Mouse (Mus musculus): ENCODE measurements around the gene 1700013G24Rik. TPM values are rescaled to one million over a fixed set of nuclear protein-coding genes. Genes with fewer than 3 reads are reported as not detected.

The 1700013G24Rik gene
- polyA plus RNA-seq, 1 experiment from 2014 or later = not detected

DNA sequence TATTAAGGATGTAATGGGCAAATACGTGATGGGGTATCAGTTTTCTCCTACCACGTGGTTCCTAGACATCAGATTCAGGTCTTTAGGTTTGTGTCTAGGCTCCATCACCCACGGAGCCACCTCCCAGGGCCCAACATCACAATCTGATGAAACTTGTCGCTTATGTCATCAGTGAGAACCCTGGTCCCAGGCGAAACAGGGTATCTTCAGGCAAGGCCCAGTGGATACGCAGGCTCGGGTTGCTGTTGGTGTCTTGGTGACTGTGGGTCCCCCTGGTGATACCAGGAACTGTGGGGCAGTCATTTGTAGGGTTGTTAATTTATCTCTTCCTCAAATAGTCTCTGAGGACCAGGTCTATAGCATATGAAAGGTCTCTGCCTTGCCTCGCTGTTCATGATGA, 20.2 kb downstream of the 1700013G24Rik start:
- DNase-seq (ENCODE audit: low spot score) = no peak
- WGBS = 74% methylated on average over 8 of the region's 8 CpGs
- H3K4me3 ChIP-seq (ENCODE audit: low read depth, low read length) = no peak overlapping the region
- no peak for TF ChIP-seq CTCF (IDR thresholded peaks at IDR 0.05; ENCODE audit: low read depth)
- no peak for TF ChIP-seq EP300 (optimal IDR thresholded peaks at IDR 0.05)
- no peaks in the 10 kb centered on the region for H3K36me3 ChIP-seq (ENCODE audit: control insufficient read depth, insufficient read depth, low read length)
- H3K9ac ChIP-seq (ENCODE audit: low read length) = 0 out of 2 replicates have a peak overlapping the region, but pooled peaks have one; percentile 41
- H3K9me3 ChIP-seq (ENCODE audit: control insufficient read depth, low read length) = no peaks in the 10 kb centered on the region
- peaks cover 30% of the 10 kb centered on the region for H3K4me1 ChIP-seq (replicated peaks; ENCODE audit: control insufficient read depth, insufficient read depth)
- no peaks in the 10 kb centered on the region for H3K27me3 ChIP-seq (ENCODE audit: control insufficient read depth, insufficient read depth, low read length)
- no peak for ATAC-seq (ENCODE audit: low FRiP score, low TSS enrichment)
- peak overlapping the region; percentile 69 for H3K27ac ChIP-seq (replicated peaks)
- peak overlapping the region; percentile 35; the same call in 1 of the 2 replicates for H3K4me2 ChIP-seq (replicated peaks; ENCODE audit: low read depth)

DNA sequence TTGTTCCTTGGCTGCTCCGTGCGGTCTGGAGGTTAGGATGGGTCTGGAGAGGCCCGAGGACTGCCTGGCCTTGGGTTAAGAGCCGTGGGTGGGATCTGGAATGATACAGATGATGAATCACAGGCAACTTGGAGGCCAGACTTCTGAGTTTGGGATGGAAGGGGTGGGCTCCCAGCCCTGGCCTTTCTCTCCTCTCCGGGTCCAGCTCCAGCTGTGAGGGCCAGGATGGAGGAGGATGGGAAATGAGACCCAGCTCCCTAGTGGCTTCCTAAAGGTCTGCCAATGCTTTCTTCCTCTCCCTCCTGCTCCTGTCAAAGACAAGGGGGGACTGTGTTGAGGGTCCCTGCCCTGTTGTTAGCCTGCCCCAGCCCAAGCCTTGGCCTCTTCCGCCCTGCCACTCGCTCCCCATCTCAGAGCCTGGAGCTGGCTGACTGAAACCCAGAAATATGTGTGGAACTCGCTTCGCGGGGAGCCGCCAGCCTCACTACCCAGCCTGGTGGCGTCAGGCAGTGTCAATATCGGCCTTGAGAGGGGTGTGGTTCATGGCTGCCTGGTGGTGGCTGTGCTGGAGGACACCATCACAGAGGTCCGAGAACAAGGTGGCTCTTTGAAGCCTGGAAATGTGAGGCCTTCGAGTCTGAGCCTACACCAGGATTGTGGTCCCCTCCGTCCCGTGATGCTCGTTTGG, 20.8 kb downstream of the 1700013G24Rik start:
- ATAC-seq (ENCODE audit: low FRiP score, low TSS enrichment) (no peak), DNase-seq (ENCODE audit: low spot score) (peak; percentile 74)
- H3K4me1 ChIP-seq (replicated peaks; ENCODE audit: control insufficient read depth, insufficient read depth) = peaks cover 30% of the 10 kb centered on the region
- TF ChIP-seq CTCF (IDR thresholded peaks at IDR 0.05; ENCODE audit: low read depth) (0 out of 2 replicates have a peak, but pooled peaks have one; percentile 1), EP300 (optimal IDR thresholded peaks at IDR 0.05) (no peak)
- 31% methylated on average over 18 of the region's 18 CpGs for WGBS
- H3K36me3 ChIP-seq (ENCODE audit: control insufficient read depth, insufficient read depth, low read length) = no peaks in the 10 kb centered on the region
- H3K4me2 ChIP-seq (replicated peaks; ENCODE audit: low read depth) = peak overlapping the region; percentile 35
- no peak overlapping the region for H3K4me3 ChIP-seq (ENCODE audit: low read depth, low read length)
- peak overlapping the region; percentile 69 for H3K27ac ChIP-seq (replicated peaks)
- no peaks in the 10 kb centered on the region for H3K27me3 ChIP-seq (ENCODE audit: control insufficient read depth, insufficient read depth, low read length)
- peak overlapping the region; percentile 45 for H3K9ac ChIP-seq (ENCODE audit: low read length)
- H3K9me3 ChIP-seq (ENCODE audit: control insufficient read depth, low read length) = no peaks in the 10 kb centered on the region

DNA sequence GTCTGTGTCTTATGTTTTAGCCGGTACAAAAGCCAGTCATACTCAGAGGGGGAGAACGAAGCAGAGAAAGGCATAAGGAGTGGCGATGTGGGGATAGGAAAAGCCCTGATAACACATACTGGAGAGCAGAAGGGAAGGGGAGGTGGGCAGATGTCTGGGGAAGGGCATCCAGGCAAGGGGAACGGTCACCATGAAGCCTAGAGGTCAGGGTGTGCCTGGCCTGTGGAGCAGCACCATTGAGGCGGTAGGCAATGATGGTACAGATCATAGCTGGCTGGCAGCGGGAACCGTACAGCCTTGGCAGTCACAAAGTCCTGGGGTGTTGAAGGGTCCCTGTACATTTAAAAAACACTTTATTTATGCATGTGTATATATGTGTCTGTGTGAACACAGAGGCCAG, 21.6 kb downstream of the 1700013G24Rik start:
- H3K4me1 ChIP-seq (replicated peaks; ENCODE audit: control insufficient read depth, insufficient read depth) = peaks cover 33% of the 10 kb centered on the region
- H3K4me2 ChIP-seq (replicated peaks; ENCODE audit: low read depth) = no peak overlapping the region
- H3K27ac ChIP-seq (replicated peaks) = no peak overlapping the region
- 83% methylated on average over 7 of the region's 7 CpGs for WGBS
- DNase-seq (ENCODE audit: low spot score) (no peak), ATAC-seq (ENCODE audit: low FRiP score, low TSS enrichment) (no peak)
- no peaks in the 10 kb centered on the region for H3K36me3 ChIP-seq (ENCODE audit: control insufficient read depth, insufficient read depth, low read length)
- H3K4me3 ChIP-seq (ENCODE audit: low read depth, low read length) = no peak overlapping the region
- no peak overlapping the region for H3K9ac ChIP-seq (ENCODE audit: low read length)
- TF ChIP-seq CTCF (IDR thresholded peaks at IDR 0.05; ENCODE audit: low read depth) (no peak), EP300 (optimal IDR thresholded peaks at IDR 0.05) (no peak)
- no peaks in the 10 kb centered on the region for H3K27me3 ChIP-seq (ENCODE audit: control insufficient read depth, insufficient read depth, low read length)
- no peaks in the 10 kb centered on the region for H3K9me3 ChIP-seq (ENCODE audit: control insufficient read depth, low read length)

DNA sequence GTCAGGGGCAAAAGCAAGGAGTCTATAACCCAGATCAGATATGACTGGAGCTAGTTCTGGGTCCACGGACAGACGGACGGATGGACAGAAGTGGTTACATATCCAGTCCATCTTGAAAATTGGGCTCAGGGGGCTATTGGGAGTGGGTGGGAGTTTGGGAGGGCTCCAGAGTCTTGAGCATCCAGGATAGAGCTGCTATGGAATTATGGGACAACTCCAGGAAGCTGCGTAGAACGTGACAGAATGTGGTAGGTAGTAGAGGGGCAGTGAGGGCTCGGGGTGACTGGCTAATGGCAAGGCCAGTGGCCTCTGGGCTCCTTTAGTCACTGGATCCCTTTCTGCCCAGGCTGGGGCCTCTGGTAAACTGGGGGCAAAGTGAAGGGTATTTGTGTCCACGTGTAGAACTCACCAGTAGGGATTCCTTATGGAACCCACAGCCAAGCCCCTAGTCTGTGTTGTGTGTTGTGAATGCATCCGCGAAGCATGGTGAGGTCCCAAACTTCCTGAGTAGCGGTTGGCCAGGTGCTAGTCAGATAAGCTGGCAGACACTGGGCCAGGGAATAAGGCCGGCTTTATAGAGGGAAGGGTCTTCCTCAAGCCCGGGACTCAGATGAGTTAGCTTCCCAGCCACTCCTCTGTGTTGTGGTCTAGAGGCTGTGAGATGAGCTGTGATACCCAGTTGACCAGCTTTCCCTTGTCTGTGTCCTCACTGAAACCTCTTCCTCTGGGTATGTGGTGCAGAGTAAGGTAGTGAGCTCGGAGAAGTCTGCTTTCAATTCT, 22.4 kb downstream of the 1700013G24Rik start:
- Histone ChIP-seq H3K4me2 (replicated peaks; ENCODE audit: low read depth) (peak overlapping the region; percentile 53), H3K27me3 (ENCODE audit: control insufficient read depth, insufficient read depth, low read length) (no peaks in the 10 kb centered on the region), H3K9ac (ENCODE audit: low read length) (peak overlapping the region; percentile 51; the same call in 1 of the 2 replicates), H3K4me3 (ENCODE audit: low read depth, low read length) (no peak overlapping the region), H3K36me3 (ENCODE audit: control insufficient read depth, insufficient read depth, low read length) (no peaks in the 10 kb centered on the region), H3K27ac (replicated peaks) (peak overlapping the region; percentile 87), H3K4me1 (replicated peaks; ENCODE audit: control insufficient read depth, insufficient read depth) (peaks cover 28% of the 10 kb centered on the region), H3K9me3 (ENCODE audit: control insufficient read depth, low read length) (no peaks in the 10 kb centered on the region)
- DNase-seq (ENCODE audit: low spot score) (no peak), ATAC-seq (ENCODE audit: low FRiP score, low TSS enrichment) (no peak)
- no peak for TF ChIP-seq EP300 (optimal IDR thresholded peaks at IDR 0.05)
- no peak for TF ChIP-seq CTCF (IDR thresholded peaks at IDR 0.05; ENCODE audit: low read depth)
- 67% methylated on average over 13 of the region's 13 CpGs for WGBS

DNA sequence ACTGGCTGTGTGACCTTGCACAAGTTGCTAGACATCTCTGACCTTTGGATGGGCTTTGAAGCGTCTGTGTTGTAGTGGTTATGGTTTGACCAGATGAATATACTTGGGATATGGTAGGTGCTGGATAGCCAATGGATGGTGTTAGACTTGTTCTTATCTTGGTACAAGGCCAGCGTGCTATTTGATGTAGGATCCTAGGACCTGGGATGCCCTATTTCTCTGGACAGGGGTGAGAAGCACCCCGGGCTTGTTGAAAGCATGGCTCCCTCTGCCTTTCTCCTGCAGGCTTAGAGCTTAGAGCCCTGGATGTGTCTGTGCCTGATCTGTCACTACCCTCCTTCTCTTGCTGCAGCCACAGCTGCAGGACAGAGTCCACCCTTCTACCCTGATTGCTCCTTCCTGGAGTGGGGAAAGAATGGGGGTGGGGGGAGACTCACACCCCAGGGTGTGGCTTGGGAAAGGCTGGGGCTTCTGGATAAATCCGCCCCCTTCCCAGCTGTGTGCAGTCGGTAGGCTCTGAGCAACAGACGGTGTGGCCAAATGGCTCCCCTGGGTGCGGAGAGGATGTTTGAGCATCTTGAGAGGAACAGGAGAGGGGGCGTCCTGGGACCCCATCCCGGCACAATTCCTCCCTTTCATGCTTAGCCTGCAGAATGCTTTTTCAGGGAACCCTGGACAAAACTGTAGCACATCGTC, 23.1 kb downstream of the 1700013G24Rik start:
- Histone ChIP-seq H3K9ac (ENCODE audit: low read length) (peak overlapping the region; percentile 51; the same call in 1 of the 2 replicates), H3K27ac (replicated peaks) (peak overlapping the region; percentile 87), H3K9me3 (ENCODE audit: control insufficient read depth, low read length) (no peaks in the 10 kb centered on the region), H3K27me3 (ENCODE audit: control insufficient read depth, insufficient read depth, low read length) (no peaks in the 10 kb centered on the region), H3K36me3 (ENCODE audit: control insufficient read depth, insufficient read depth, low read length) (no peaks in the 10 kb centered on the region), H3K4me3 (ENCODE audit: low read depth, low read length) (peak overlapping the region; percentile 25), H3K4me1 (replicated peaks; ENCODE audit: control insufficient read depth, insufficient read depth) (peaks cover 33% of the 10 kb centered on the region), H3K4me2 (replicated peaks; ENCODE audit: low read depth) (peak overlapping the region; percentile 53)
- TF ChIP-seq CTCF (IDR thresholded peaks at IDR 0.05; ENCODE audit: low read depth) = no peak
- TF ChIP-seq EP300 (optimal IDR thresholded peaks at IDR 0.05) = no peak
- ATAC-seq (ENCODE audit: low FRiP score, low TSS enrichment) = peak; percentile 64
- DNase-seq (ENCODE audit: low spot score) = peak; percentile 67
- WGBS = 18% methylated on average over 10 of the region's 10 CpGs

Data from stomach, postnatal 0 days (tissue).